Comparison of ENCODE assay signal across 23 mouse cellular contexts in genomic region chr10:4435416-4435815, GRCm38 (mm10). TPM values are rescaled to one million over a fixed set of nuclear protein-coding genes. Genes with fewer than 3 reads are reported as not detected.
DNase-seq lines count a peak whose midpoint lies in the region; ATAC-seq and TF ChIP-seq lines count a peak whose summit lies in the region.
"Had no signal": no experiment of that assay in that cellular context is flagged by ENCODE, and none has a peak within 500 bp of the region (broad histone marks: within the 10 kb centered on the region; RNA-seq: fewer than 3 reads in every experiment).

No protein-coding gene starts in this region.

- no peaks in the 10 kb centered on the region for H3K9me3 ChIP-seq in E14TG2a.4 (ENCODE audit: low read length)
- H3K9me3 ChIP-seq in ES-Bruce4 (replicated peaks; ENCODE audit: control insufficient read depth, insufficient read depth, low read length, poor library complexity, severe bottlenecking), result no peaks in the 10 kb centered on the region
- H3K9me3 ChIP-seq in stomach, postnatal 0 days (ENCODE audit: control insufficient read depth, low read length), result no peaks in the 10 kb centered on the region
- no peaks in the 10 kb centered on the region for H3K9me3 ChIP-seq in intestine, postnatal 0 days (ENCODE audit: control insufficient read depth)
- H3K9me3 ChIP-seq: embryonic facial prominence, embryonic 10.5 days; embryonic facial prominence, embryonic 12.5 days; forebrain, embryonic 13.5 days; forebrain, embryonic 15.5 days; G1E had no signal

- peaks cover 68% of the 10 kb centered on the region for H3K4me1 ChIP-seq in E14TG2a.4 (replicated peaks; ENCODE audit: low read depth, low read length)
- no peaks in the 10 kb centered on the region for H3K4me1 ChIP-seq in ES-Bruce4 (ENCODE audit: control insufficient read depth, insufficient read depth, low read length)
- peaks cover 9% of the 10 kb centered on the region for H3K4me1 ChIP-seq in thymus, adult 2 months (replicated peaks; ENCODE audit: control insufficient read depth, insufficient read depth, low read length)
- H3K4me1 ChIP-seq in stomach, postnatal 0 days (replicated peaks; ENCODE audit: control insufficient read depth, insufficient read depth), result no peaks in the 10 kb centered on the region
- H3K4me1 ChIP-seq in intestine, postnatal 0 days (replicated peaks; ENCODE audit: control insufficient read depth, insufficient read depth, low read length), result no peaks in the 10 kb centered on the region

- TF ChIP-seq CTCF in E14TG2a.4 (conservative IDR thresholded peaks at IDR 0.05; ENCODE audit: low read length) (no peak), ES-Bruce4 (IDR thresholded peaks at IDR 0.05; ENCODE audit: low read depth, low read length) (no peak)
- no peak for TF ChIP-seq CTCF in thymus, adult 2 months (IDR thresholded peaks at IDR 0.05; ENCODE audit: borderline replicate concordance, control insufficient read depth, extremely low read depth, insufficient read depth, low read length, poor library complexity)
- no peak for TF ChIP-seq CTCF in stomach, postnatal 0 days (IDR thresholded peaks at IDR 0.05; ENCODE audit: low read depth)
- TF ChIP-seq CTCF in intestine, postnatal 0 days (IDR thresholded peaks at IDR 0.05; ENCODE audit: low read depth), result no peak

- peak overlapping the region; percentile 46; the same call in 1 of the 2 replicates for H3K9ac ChIP-seq in ES-Bruce4 (ENCODE audit: low read depth, poor library complexity, severe bottlenecking)
- H3K9ac ChIP-seq in stomach, postnatal 0 days (ENCODE audit: low read length), result no peak overlapping the region
- no peak overlapping the region for H3K9ac ChIP-seq in intestine, postnatal 0 days (ENCODE audit: low read depth, low read length)
- H3K9ac ChIP-seq: embryonic facial prominence, embryonic 12.5 days; forebrain, embryonic 13.5 days; forebrain, embryonic 15.5 days; forebrain, postnatal 0 days had no signal

- no peak overlapping the region for H3K27ac ChIP-seq in ES-Bruce4 (ENCODE audit: insufficient read depth, low read length)
- H3K27ac ChIP-seq in thymus, adult 2 months (ENCODE audit: control insufficient read depth, insufficient read depth, low read length), result no peak overlapping the region
- no peak overlapping the region for H3K27ac ChIP-seq in stomach, postnatal 0 days (replicated peaks)
- H3K27ac ChIP-seq in intestine, postnatal 0 days (ENCODE audit: low read depth, low read length), result no peak overlapping the region
- H3K27ac ChIP-seq: embryonic facial prominence, embryonic 10.5 days; embryonic facial prominence, embryonic 12.5 days; forebrain, embryonic 13.5 days; forebrain, embryonic 15.5 days had no signal

- H3K36me3 ChIP-seq in E14TG2a.4 (ENCODE audit: insufficient read depth, low read length), result peaks cover 59% of the 10 kb centered on the region
- H3K36me3 ChIP-seq in ES-Bruce4 (ENCODE audit: control insufficient read depth, insufficient read depth, low read length, poor library complexity, severe bottlenecking), result peaks cover 26% of the 10 kb centered on the region
- H3K36me3 ChIP-seq in thymus, adult 2 months (ENCODE audit: control insufficient read depth, insufficient read depth, low read length), result peaks cover 19% of the 10 kb centered on the region
- H3K36me3 ChIP-seq in stomach, postnatal 0 days (ENCODE audit: control insufficient read depth, insufficient read depth, low read length), result peaks cover 4% of the 10 kb centered on the region; the same call in 1 of the 2 replicates
- H3K36me3 ChIP-seq in intestine, postnatal 0 days (ENCODE audit: control insufficient read depth, insufficient read depth), result peaks cover 20% of the 10 kb centered on the region

- no peak for TF ChIP-seq EP300 in ES-Bruce4 (IDR thresholded peaks at IDR 0.05; ENCODE audit: insufficient read depth, low read depth, low read length)
- TF ChIP-seq EP300 in stomach, postnatal 0 days (optimal IDR thresholded peaks at IDR 0.05), result no peak

- H3K27me3 ChIP-seq in E14TG2a.4 (ENCODE audit: insufficient read depth, low read length) (no peaks in the 10 kb centered on the region), ES-Bruce4 (ENCODE audit: control insufficient read depth, insufficient read depth, low read length, poor library complexity, severe bottlenecking) (no peaks in the 10 kb centered on the region)
- no peaks in the 10 kb centered on the region for H3K27me3 ChIP-seq in thymus, adult 2 months (ENCODE audit: control insufficient read depth, insufficient read depth, low read length)
- H3K27me3 ChIP-seq in stomach, postnatal 0 days (ENCODE audit: control insufficient read depth, insufficient read depth, low read length), result no peaks in the 10 kb centered on the region
- H3K27me3 ChIP-seq in intestine, postnatal 0 days (replicated peaks; ENCODE audit: control insufficient read depth, insufficient read depth, low read length), result no peaks in the 10 kb centered on the region
- H3K27me3 ChIP-seq: embryonic facial prominence, embryonic 12.5 days; forebrain, embryonic 13.5 days; forebrain, embryonic 15.5 days; Patski had no signal

- 63% methylated on average over 3 of the region's 3 CpGs for WGBS in thymus, adult 2 months
- 84% methylated on average over 3 of the region's 3 CpGs for WGBS in stomach, postnatal 0 days
- 85% methylated on average over 3 of the region's 3 CpGs for WGBS in intestine, postnatal 0 days

- H3K4me2 ChIP-seq in stomach, postnatal 0 days (replicated peaks; ENCODE audit: low read depth), result no peak overlapping the region
- no peak overlapping the region for H3K4me2 ChIP-seq in intestine, postnatal 0 days (replicated peaks; ENCODE audit: low read depth)
- H3K4me2 ChIP-seq: embryonic facial prominence, embryonic 12.5 days; forebrain, embryonic 13.5 days; forebrain, embryonic 15.5 days had no signal

- H3K4me3 ChIP-seq in E14TG2a.4 (replicated peaks; ENCODE audit: low read length) (peak overlapping the region; percentile 51), ES-Bruce4 (ENCODE audit: low read depth, low read length) (no peak overlapping the region)
- H3K4me3 ChIP-seq in thymus, adult 2 months (ENCODE audit: control insufficient read depth, insufficient read depth, low read length), result no peak overlapping the region
- H3K4me3 ChIP-seq in stomach, postnatal 0 days (ENCODE audit: low read depth, low read length), result no peak overlapping the region
- no peak overlapping the region for H3K4me3 ChIP-seq in intestine, postnatal 0 days (ENCODE audit: low read depth, low read length)
- H3K4me3 ChIP-seq: embryonic facial prominence, embryonic 10.5 days; embryonic facial prominence, embryonic 12.5 days; forebrain, embryonic 13.5 days; forebrain, embryonic 15.5 days had no signal

- TF ChIP-seq POLR2A in ES-Bruce4 (IDR thresholded peaks at IDR 0.05; ENCODE audit: insufficient read depth, low read length), result no peak
- TF ChIP-seq POLR2A in thymus, adult 2 months (IDR thresholded peaks at IDR 0.05; ENCODE audit: control insufficient read depth, extremely low read depth, insufficient read depth, low read length, poor library complexity), result no peak

- no peak for ATAC-seq in stomach, postnatal 0 days (ENCODE audit: low FRiP score, low TSS enrichment)
- ATAC-seq in intestine, postnatal 0 days, result no peak
- ATAC-seq: activated CD4-positive, CD25-positive, alpha-beta regulatory T cell, adult 4 months; forebrain, embryonic 13.5 days; forebrain, embryonic 15.5 days; forebrain, postnatal 0 days; Patski had no signal

- DNase-seq in R1 (ENCODE audit: low read depth, low spot score), result peak; percentile 74
- DNase-seq in thymus, adult 2 months, result no peak
- DNase-seq in stomach, postnatal 0 days (ENCODE audit: low spot score), result no peak
- DNase-seq: adrenal gland, adult 8-10 months; adrenal gland, postnatal 14 days; adrenal gland, postnatal 36 days; cerebellum, adult 11-12 months; cerebellum, adult 2 months; cerebellum, adult 9-10 months; cerebellum, postnatal 10 days; cerebellum, postnatal 25 days; forebrain, postnatal 0 days had no signal

RNA-seq across cellular contexts. Expression of gene Armt1, which starts 3.1 kb away (rescaled TPM):
- 80.4 and 84.0 TPM in 2 replicates for polyA plus RNA-seq in ES-Bruce4 (2011; ENCODE audit: insufficient read depth, insufficient read length, low read depth, missing spikeins)
- 22.1 and 23.1 TPM in 2 replicates for polyA plus RNA-seq in thymus, adult 2 months (2012; rRNA removed)
- polyA plus RNA-seq in stomach, postnatal 0 days (2015; fragmentation: Nextera tagmentation; extraction: Ambion mirVana), result 7.5 and 8.1 TPM in 2 replicates
- 9.5 and 10.3 TPM in 2 replicates for polyA plus RNA-seq in intestine, postnatal 0 days (2015; fragmentation: Nextera tagmentation; extraction: Ambion mirVana)

RNA-seq across cellular contexts. Expression of gene Rmnd1, which starts 3.2 kb away (rescaled TPM):
- 72.8 and 77.1 TPM in 2 replicates for polyA plus RNA-seq in ES-Bruce4 (2011; ENCODE audit: insufficient read depth, insufficient read length, low read depth, missing spikeins)
- 32.2 and 43.6 TPM in 2 replicates for polyA plus RNA-seq in thymus, adult 2 months (2012; rRNA removed)
- polyA plus RNA-seq in stomach, postnatal 0 days (2015; fragmentation: Nextera tagmentation; extraction: Ambion mirVana), result 16.6 and 19.3 TPM in 2 replicates
- 24.8 and 26.8 TPM in 2 replicates for polyA plus RNA-seq in intestine, postnatal 0 days (2015; fragmentation: Nextera tagmentation; extraction: Ambion mirVana)

RNA-seq across cellular contexts. Expression of gene Ccdc170, which starts 46.9 kb away (rescaled TPM):
- 4.2 and 6.8 TPM in 2 replicates for polyA plus RNA-seq in ES-Bruce4 (2011; ENCODE audit: insufficient read depth, insufficient read length, low read depth, missing spikeins)
- polyA plus RNA-seq in thymus, adult 2 months (2012; rRNA removed), result 0.24 and 0.33 TPM in 2 replicates
- 0.06 TPM in 1 of 2 replicates, not detected in the other for polyA plus RNA-seq in stomach, postnatal 0 days (2015; fragmentation: Nextera tagmentation; extraction: Ambion mirVana)
- polyA plus RNA-seq in intestine, postnatal 0 days (2015; fragmentation: Nextera tagmentation; extraction: Ambion mirVana), result 0.13 TPM in 1 of 2 replicates, not detected in the other
- polyA plus RNA-seq: activated CD4-positive, CD25-positive, alpha-beta regulatory T cell, adult 4 months; forebrain, embryonic 11.5 days; G1E had no signal

RNA-seq across cellular contexts. Expression of gene Zbtb2, which starts 47.5 kb away (rescaled TPM):
- polyA plus RNA-seq in ES-Bruce4 (2011; ENCODE audit: insufficient read depth, insufficient read length, low read depth, missing spikeins), result 11.0 and 13.1 TPM in 2 replicates
- polyA plus RNA-seq in thymus, adult 2 months (2012; rRNA removed), result 32.8 and 37.9 TPM in 2 replicates
- 5.3 and 5.8 TPM in 2 replicates for polyA plus RNA-seq in stomach, postnatal 0 days (2015; fragmentation: Nextera tagmentation; extraction: Ambion mirVana)
- 5.1 and 5.6 TPM in 2 replicates for polyA plus RNA-seq in intestine, postnatal 0 days (2015; fragmentation: Nextera tagmentation; extraction: Ambion mirVana)
